Mouse (Mus musculus): ENCODE results near the gene Stil.

DNA sequence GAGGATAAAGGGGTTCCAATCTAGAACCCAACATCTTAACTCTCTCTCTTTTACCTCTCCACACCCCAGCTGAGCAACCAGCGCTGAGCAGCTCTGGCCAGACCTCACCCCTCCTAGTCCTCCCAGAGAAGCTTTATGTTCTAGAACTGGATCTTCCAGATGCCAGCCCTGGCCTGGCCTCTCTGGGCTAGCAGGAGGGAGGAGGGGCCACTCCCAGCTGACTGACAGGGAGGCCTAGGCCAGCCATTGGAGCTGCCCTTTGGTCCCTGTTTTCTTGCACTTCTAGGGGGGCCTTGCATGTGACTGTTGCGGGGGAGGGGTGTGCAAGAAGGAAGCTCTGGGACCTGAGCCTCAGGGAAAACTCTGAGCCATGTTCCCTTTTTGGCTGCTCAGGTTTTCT, 90.6 kb downstream of the Stil start:
- TF ChIP-seq CTCF (IDR thresholded peaks at IDR 0.05; ENCODE audit: control insufficient read depth, insufficient read depth, low read length), result no peak
- no peak for TF ChIP-seq POLR2A (IDR thresholded peaks at IDR 0.05; ENCODE audit: borderline replicate concordance, control insufficient read depth, low read depth, low read length)

Measured in bone marrow, adult 2 months (tissue).